Mouse (Mus musculus): ENCODE measurements around the gene Wdfy2.

The Wdfy2 gene

GRCm38 (mm10) chr14:62844226-62844625 lies 6.7 kb downstream of the Wdfy2 start:
- no peak for DNase-seq

- peak; percentile 25 to 51 for DNase-seq
Observed at GRCm38 (mm10) chr14:62845011-62845840, 7.7 kb downstream of the Wdfy2 start.

- DNase-seq = no peak
Observed at GRCm38 (mm10) chr14:62850980-62851379, 13.5 kb downstream of the Wdfy2 start.

GRCm38 (mm10) chr14:62852840-62853239 lies 15.4 kb downstream of the Wdfy2 start:
- DNase-seq = no peak

- no peak for DNase-seq
Observed at GRCm38 (mm10) chr14:62855077-62855835, 17.8 kb downstream of the Wdfy2 start.

GRCm38 (mm10) chr14:62855863-62856262 lies 18.4 kb downstream of the Wdfy2 start:
- DNase-seq = no peak

GRCm38 (mm10) chr14:62856490-62856889 lies 19.0 kb downstream of the Wdfy2 start:
- no peak for DNase-seq

- DNase-seq = no peak
Observed at GRCm38 (mm10) chr14:62857879-62858278, 20.4 kb downstream of the Wdfy2 start.

GRCm38 (mm10) chr14:62858311-62858710 lies 20.8 kb downstream of the Wdfy2 start:
- peak in 1 of 2 experiments; percentile 38 for DNase-seq

- no peak for DNase-seq
Observed at GRCm38 (mm10) chr14:62862564-62862963, 25.1 kb downstream of the Wdfy2 start.

GRCm38 (mm10) chr14:62864254-62864653 lies 26.8 kb downstream of the Wdfy2 start:
- no peak for DNase-seq

GRCm38 (mm10) chr14:62865405-62865804 lies 27.9 kb downstream of the Wdfy2 start:
- no peak for DNase-seq

- DNase-seq = no peak
Observed at GRCm38 (mm10) chr14:62867069-62867468, 29.6 kb downstream of the Wdfy2 start.

GRCm38 (mm10) chr14:62867576-62867975 lies 30.1 kb downstream of the Wdfy2 start:
- DNase-seq = no peak

GRCm38 (mm10) chr14:62868254-62868653 lies 30.8 kb downstream of the Wdfy2 start:
- DNase-seq = no peak

GRCm38 (mm10) chr14:62870238-62870638 lies 32.8 kb downstream of the Wdfy2 start:
- no peak for DNase-seq

- no peak for DNase-seq
Observed at GRCm38 (mm10) chr14:62871431-62871830, 34.0 kb downstream of the Wdfy2 start.

GRCm38 (mm10) chr14:62871932-62872331 lies 34.5 kb downstream of the Wdfy2 start:
- no peak for DNase-seq

GRCm38 (mm10) chr14:62873820-62874219 lies 36.3 kb downstream of the Wdfy2 start:
- DNase-seq = no peak

- no peak for DNase-seq
Observed at GRCm38 (mm10) chr14:62874348-62874747, 36.9 kb downstream of the Wdfy2 start.

- DNase-seq = peak in 1 of 2 experiments; percentile 28
Observed at GRCm38 (mm10) chr14:62878076-62878475, 40.6 kb downstream of the Wdfy2 start.

- no peak for DNase-seq
Observed at GRCm38 (mm10) chr14:62878634-62879430, 41.4 kb downstream of the Wdfy2 start.

- peak; percentile 84 for DNase-seq
Observed at GRCm38 (mm10) chr14:62879497-62879896, 42.0 kb downstream of the Wdfy2 start.
